Mouse (Mus musculus): ENCODE results near the gene Olfr1058. TPM values are rescaled to one million over a fixed set of nuclear protein-coding genes. Genes with fewer than 3 reads are reported as not detected.

Gene Olfr1058
- polyA plus RNA-seq, 1 experiment from 2014 or later: not detected

DNA sequence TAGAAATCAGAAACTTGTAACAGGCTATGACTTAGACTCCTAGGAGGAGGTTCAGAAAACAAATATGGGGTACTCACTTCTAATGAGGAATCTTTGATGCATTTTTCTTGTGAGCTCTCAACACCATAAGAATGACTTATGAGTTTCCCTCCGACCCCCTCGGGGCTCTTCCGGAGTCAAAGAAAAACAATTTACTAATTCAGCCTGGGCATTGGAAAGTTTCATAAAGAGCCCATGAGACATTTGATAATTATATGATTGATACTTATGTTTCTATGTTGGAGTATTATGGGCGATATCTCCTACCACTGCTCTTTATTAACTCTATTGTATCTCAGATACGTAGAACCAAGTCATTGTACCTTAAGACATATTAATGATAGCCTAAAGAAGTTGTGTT lies 38.2 kb downstream of the Olfr1058 start, which contains the start of gene Olfr1055:
TSS of gene Olfr1055 (minus strand) at position 101 of the 400 bp plus-strand sequence.
- DNase-seq (ENCODE audit: low spot score) (no peak), ATAC-seq (replicated peaks; ENCODE audit: low FRiP score, low TSS enrichment, low read depth) (no peak)
- WGBS: 92% methylated on average over 5 of the region's 5 CpGs
- no peak within 1 kb of the TSS for H3K9ac ChIP-seq (ENCODE audit: low read length)
- no peaks in the 10 kb centered on the region for H3K27me3 ChIP-seq (replicated peaks; ENCODE audit: control insufficient read depth, insufficient read depth, low read length)
- H3K27ac ChIP-seq (ENCODE audit: low read depth): no peak within 1 kb of the TSS
- no peaks in the 10 kb centered on the region for H3K9me3 ChIP-seq (ENCODE audit: control insufficient read depth, low read length)
- H3K4me1 ChIP-seq (replicated peaks; ENCODE audit: control insufficient read depth, insufficient read depth, low read length): no peaks in the 10 kb centered on the region
- H3K4me3 ChIP-seq (ENCODE audit: low read depth, low read length): no peak within 1 kb of the TSS
- H3K4me2 ChIP-seq (ENCODE audit: low read length): no peak within 1 kb of the TSS
- no peaks in the 10 kb centered on the region for H3K36me3 ChIP-seq (ENCODE audit: control insufficient read depth, insufficient read depth, low read length)

DNA sequence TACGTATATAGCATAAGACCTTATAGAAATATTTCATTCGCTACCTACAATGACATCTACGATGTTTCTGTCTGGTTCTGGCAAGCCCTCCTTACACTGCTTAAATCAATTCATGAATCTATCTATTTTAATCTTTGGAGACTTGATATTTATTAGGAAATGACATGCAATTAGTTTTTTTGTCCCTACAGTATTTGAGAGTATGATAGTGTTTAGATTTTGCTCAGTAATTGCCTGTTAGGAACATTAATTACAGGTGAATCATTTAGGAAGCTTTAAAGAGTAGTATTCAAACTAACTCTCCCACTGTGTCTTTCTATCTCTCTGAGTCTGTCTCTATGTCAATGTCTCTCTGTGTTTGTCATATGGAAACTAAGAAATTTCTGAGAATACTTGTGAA lies 53.0 kb downstream of the Olfr1058 start, which contains the start of gene Olfr1054:
TSS of gene Olfr1054 (minus strand) at position 101 of the 400 bp plus-strand sequence.
- DNase-seq (ENCODE audit: low spot score) (no peak), ATAC-seq (replicated peaks; ENCODE audit: low FRiP score, low TSS enrichment, low read depth) (no peak)
- no peaks in the 10 kb centered on the region for H3K36me3 ChIP-seq (ENCODE audit: control insufficient read depth, insufficient read depth, low read length)
- no peaks in the 10 kb centered on the region for H3K9me3 ChIP-seq (ENCODE audit: control insufficient read depth, low read length)
- no peaks in the 10 kb centered on the region for H3K27me3 ChIP-seq (replicated peaks; ENCODE audit: control insufficient read depth, insufficient read depth, low read length)
- no peak within 1 kb of the TSS for H3K9ac ChIP-seq (ENCODE audit: low read length)
- no peak within 1 kb of the TSS for H3K4me2 ChIP-seq (ENCODE audit: low read length)
- H3K27ac ChIP-seq (ENCODE audit: low read depth): no peak within 1 kb of the TSS
- H3K4me3 ChIP-seq (ENCODE audit: low read depth, low read length): no peak within 1 kb of the TSS
- H3K4me1 ChIP-seq (replicated peaks; ENCODE audit: control insufficient read depth, insufficient read depth, low read length): no peaks in the 10 kb centered on the region
- WGBS: 84% methylated on average over 3 of the region's 3 CpGs

Other genes starting within 250 kb of the Olfr1058 start
- not detected in 2 replicates for gene Olfr1040, start 241.8 kb downstream of the Olfr1058 start, polyA plus RNA-seq (2014; fragmentation: Nextera tagmentation; extraction: Ambion mirVana)
- gene Olfr1042, start 226.7 kb downstream of the Olfr1058 start, polyA plus RNA-seq (2014; fragmentation: Nextera tagmentation; extraction: Ambion mirVana): not detected in 2 replicates
- not detected in 2 replicates for gene Olfr1043, start 221.0 kb downstream of the Olfr1058 start, polyA plus RNA-seq (2014; fragmentation: Nextera tagmentation; extraction: Ambion mirVana)
- not detected in 2 replicates for gene Olfr1044, start 210.7 kb downstream of the Olfr1058 start, polyA plus RNA-seq (2014; fragmentation: Nextera tagmentation; extraction: Ambion mirVana)
- gene Olfr52, start 202.9 kb downstream of the Olfr1058 start, polyA plus RNA-seq (2014; fragmentation: Nextera tagmentation; extraction: Ambion mirVana): not detected in 2 replicates
- not detected in 2 replicates for gene Olfr1045, start 185.6 kb downstream of the Olfr1058 start, polyA plus RNA-seq (2014; fragmentation: Nextera tagmentation; extraction: Ambion mirVana)
- gene Olfr1046, start 169.2 kb downstream of the Olfr1058 start, polyA plus RNA-seq (2014; fragmentation: Nextera tagmentation; extraction: Ambion mirVana): not detected in 2 replicates
- not detected in 2 replicates for gene Olfr1047, start 157.2 kb downstream of the Olfr1058 start, polyA plus RNA-seq (2014; fragmentation: Nextera tagmentation; extraction: Ambion mirVana)
- not detected in 2 replicates for gene Olfr1048, start 148.3 kb downstream of the Olfr1058 start, polyA plus RNA-seq (2014; fragmentation: Nextera tagmentation; extraction: Ambion mirVana)
- gene Olfr1049, start 130.2 kb downstream of the Olfr1058 start, polyA plus RNA-seq (2014; fragmentation: Nextera tagmentation; extraction: Ambion mirVana): not detected in 2 replicates
- gene Olfr1051, start 109.5 kb downstream of the Olfr1058 start, polyA plus RNA-seq (2014; fragmentation: Nextera tagmentation; extraction: Ambion mirVana): not detected in 2 replicates
- gene Olfr1052, start 96.1 kb downstream of the Olfr1058 start, polyA plus RNA-seq (2014; fragmentation: Nextera tagmentation; extraction: Ambion mirVana): not detected in 2 replicates
- not detected in 2 replicates for gene Olfr1053, start 73.3 kb downstream of the Olfr1058 start, polyA plus RNA-seq (2014; fragmentation: Nextera tagmentation; extraction: Ambion mirVana)
- gene Olfr1054, start 53.1 kb downstream of the Olfr1058 start, polyA plus RNA-seq (2014; fragmentation: Nextera tagmentation; extraction: Ambion mirVana): not detected in 2 replicates
- gene Olfr1055, start 38.3 kb downstream of the Olfr1058 start, polyA plus RNA-seq (2014; fragmentation: Nextera tagmentation; extraction: Ambion mirVana): not detected in 2 replicates
- gene Olfr1056, start 26.1 kb downstream of the Olfr1058 start, polyA plus RNA-seq (2014; fragmentation: Nextera tagmentation; extraction: Ambion mirVana): not detected in 2 replicates
- gene Olfr1057, start 10.2 kb downstream of the Olfr1058 start, polyA plus RNA-seq (2014; fragmentation: Nextera tagmentation; extraction: Ambion mirVana): not detected in 2 replicates
- not detected in 2 replicates for gene Olfr1061, start 25.5 kb upstream of the Olfr1058 start, polyA plus RNA-seq (2014; fragmentation: Nextera tagmentation; extraction: Ambion mirVana)
- not detected in 2 replicates for gene Olfr1062, start 38.2 kb upstream of the Olfr1058 start, polyA plus RNA-seq (2014; fragmentation: Nextera tagmentation; extraction: Ambion mirVana)
- not detected in 2 replicates for gene Olfr1065, start 62.0 kb upstream of the Olfr1058 start, polyA plus RNA-seq (2014; fragmentation: Nextera tagmentation; extraction: Ambion mirVana)
- gene Olfr1066, start 67.7 kb upstream of the Olfr1058 start, polyA plus RNA-seq (2014; fragmentation: Nextera tagmentation; extraction: Ambion mirVana): not detected in 2 replicates
- not detected in 2 replicates for gene Olfr228, start 98.8 kb upstream of the Olfr1058 start, polyA plus RNA-seq (2014; fragmentation: Nextera tagmentation; extraction: Ambion mirVana)
- not detected in 2 replicates for gene Olfr1076, start 119.9 kb upstream of the Olfr1058 start, polyA plus RNA-seq (2014; fragmentation: Nextera tagmentation; extraction: Ambion mirVana)
- gene Olfr1079, start 153.9 kb upstream of the Olfr1058 start, polyA plus RNA-seq (2014; fragmentation: Nextera tagmentation; extraction: Ambion mirVana): not detected in 2 replicates
- not detected in 2 replicates for gene Olfr1080, start 169.7 kb upstream of the Olfr1058 start, polyA plus RNA-seq (2014; fragmentation: Nextera tagmentation; extraction: Ambion mirVana)
- gene Olfr1082, start 210.4 kb upstream of the Olfr1058 start, polyA plus RNA-seq (2014; fragmentation: Nextera tagmentation; extraction: Ambion mirVana): not detected in 2 replicates

Data from intestine, embryonic 14.5 days (tissue).